Mouse (Mus musculus) neural tube, embryonic 15.5 days (tissue): ENCODE measurements at regions not wholly inside any gene's neighbourhood (a gene's known extent, or its start where the extent isn't known, plus 50 kb on each side); places are given as distances from the start of the nearest gene placed in this dataset.

Source experiments
- ATAC-seq: fragments of 200-750 bp; cut with Nextera tagmentation; 2 replicates; pipeline ENCODE4 v1.8.0; 2017; ENCODE audit warnings: mild to moderate bottlenecking, moderate TSS enrichment, moderate library complexity; ENCODE audit not compliant: low FRiP score
- H3K27ac ChIP-seq: fragments of 300-500 bp; sonication (generic); replicated peaks from 2 replicates; pipeline ENCODE4 v1.5.1; 2015; ENCODE audit warnings: mild to moderate bottlenecking, inconsistent platforms
- H3K27me3 ChIP-seq: fragments of 300-500 bp; sonication (generic); replicated peaks from 2 replicates; pipeline ENCODE4 v1.6.1; 2015; ENCODE audit warnings: inconsistent platforms
- H3K36me3 ChIP-seq: fragments of 300-500 bp; sonication (generic); 2 replicates; pipeline ENCODE4 v1.6.1; 2015; ENCODE audit warnings: inconsistent platforms
- H3K4me1 ChIP-seq: fragments of 300-500 bp; sonication (generic); 2 replicates; pipeline ENCODE4 v1.6.1; 2015; ENCODE audit warnings: inconsistent platforms
- H3K4me2 ChIP-seq: fragments of 300-500 bp; sonication (generic); 2 replicates; pipeline ENCODE4 v1.6.1; 2015; ENCODE audit warnings: inconsistent platforms, mild to moderate bottlenecking, moderate library complexity
- H3K4me3 ChIP-seq: fragments of 300-500 bp; sonication (generic); replicated peaks from 2 replicates; pipeline ENCODE4 v1.5.1; 2015; ENCODE audit warnings: mild to moderate bottlenecking, inconsistent platforms
- H3K9ac ChIP-seq: fragments of 300-500 bp; sonication (generic); replicated peaks from 2 replicates; pipeline ENCODE4 v1.6.1; 2015; ENCODE audit warnings: mild to moderate bottlenecking, inconsistent platforms
- H3K9me3 ChIP-seq: fragments of 300-500 bp; sonication (generic); replicated peaks from 2 replicates; pipeline ENCODE4 v1.6.1; 2016; ENCODE audit warnings: inconsistent platforms
- WGBS: fragments of 180-500 bp; shearing (Covaris S2); methylation state at CpG from one replicate; pipeline ENCODE4 v1.1.7; 2015; ENCODE audit warnings: mixed read lengths; 5-methylcytosine and 5-hydroxymethylcytosine counted together

DNA sequence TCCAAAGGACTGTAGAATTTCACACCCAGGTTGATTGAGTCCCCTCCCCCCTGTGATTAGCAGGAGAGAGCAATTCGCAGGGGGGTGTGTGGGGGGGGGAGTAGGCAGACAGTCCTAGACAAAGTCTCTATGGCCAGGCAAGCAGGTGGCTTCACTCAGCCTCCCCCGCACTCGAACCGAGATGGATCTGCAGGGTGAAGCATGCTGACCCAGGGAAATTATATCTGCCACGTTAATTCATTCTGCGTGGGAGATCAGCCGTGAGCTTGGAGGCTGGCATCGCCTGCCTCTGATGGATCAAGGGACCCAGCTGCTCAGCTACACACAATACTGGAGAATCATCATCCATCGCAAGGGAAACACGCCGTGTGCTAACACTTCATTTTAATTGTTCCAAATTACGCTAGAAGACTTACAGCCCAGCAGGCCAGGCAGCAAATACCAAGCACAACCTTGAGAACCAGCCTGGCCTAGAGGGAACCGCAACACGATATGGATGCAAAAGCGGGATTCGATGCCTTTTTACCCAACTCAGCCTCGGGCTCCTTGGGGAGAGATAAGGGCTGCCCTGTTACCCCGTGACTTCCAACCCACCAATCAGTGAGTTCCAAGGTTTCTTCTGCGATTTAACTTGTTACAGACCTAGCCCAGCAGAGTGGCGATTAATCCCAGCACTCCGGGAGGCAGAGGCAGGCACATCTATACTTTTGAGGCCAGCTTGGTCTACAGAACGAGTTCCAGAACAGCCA is 137.7 kb upstream of the Top1 start:
- Histone ChIP-seq H3K4me2 (peak overlapping the region; percentile 9), H3K27me3 (peaks cover 76% of the 10 kb centered on the region), H3K4me3 (no peak overlapping the region), H3K4me1 (peaks cover 18% of the 10 kb centered on the region), H3K9ac (no peak overlapping the region), H3K36me3 (no peaks in the 10 kb centered on the region), H3K27ac (no peak overlapping the region), H3K9me3 (no peaks in the 10 kb centered on the region)
- WGBS = 27% methylated on average over 22 of the region's 22 CpGs
- ATAC-seq = peak; percentile 24

DNA sequence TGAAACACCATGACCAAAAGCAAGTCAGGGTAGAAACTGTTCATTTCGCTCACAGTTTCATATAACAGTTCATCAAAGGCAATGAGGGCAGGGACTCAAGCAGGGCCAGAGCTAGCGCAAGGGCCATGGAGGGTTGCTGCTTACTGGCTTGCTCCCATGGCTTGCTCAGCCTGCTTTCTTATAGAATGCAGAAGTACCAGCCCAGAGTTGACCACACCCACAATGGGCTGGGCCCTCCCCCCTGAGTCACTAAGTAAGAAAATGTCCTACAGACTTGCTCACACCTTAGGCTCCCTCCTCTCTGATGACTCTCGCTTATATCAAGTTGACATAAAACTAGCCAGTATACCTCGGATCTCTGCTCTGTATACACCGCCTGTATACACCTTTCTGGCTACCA is 135.5 kb upstream of the Top1 start:
- ATAC-seq = no peak
- Histone ChIP-seq H3K27ac (no peak overlapping the region), H3K36me3 (no peaks in the 10 kb centered on the region), H3K4me2 (no peak overlapping the region), H3K9ac (no peak overlapping the region), H3K9me3 (no peaks in the 10 kb centered on the region), H3K4me3 (no peak overlapping the region), H3K4me1 (peaks cover 6% of the 10 kb centered on the region), H3K27me3 (peaks cover 77% of the 10 kb centered on the region)
- WGBS = 92% methylated on average over 5 of the region's 5 CpGs

GRCm38 (mm10) chr2:160510635-160511421 is 134.9 kb upstream of the Top1 start:
- Histone ChIP-seq H3K9me3 (no peaks in the 10 kb centered on the region), H3K4me2 (no peak overlapping the region), H3K27me3 (peaks cover 77% of the 10 kb centered on the region), H3K27ac (no peak overlapping the region), H3K9ac (no peak overlapping the region), H3K4me1 (peaks cover 6% of the 10 kb centered on the region), H3K36me3 (no peaks in the 10 kb centered on the region), H3K4me3 (no peak overlapping the region)
- ATAC-seq = no peak
- 55% methylated on average over 14 of the region's 14 CpGs for WGBS

- H3K9me3 ChIP-seq = no peaks in the 10 kb centered on the region
- no peaks in the 10 kb centered on the region for H3K4me1 ChIP-seq
- H3K36me3 ChIP-seq = no peaks in the 10 kb centered on the region
- peaks cover 82% of the 10 kb centered on the region for H3K27me3 ChIP-seq
- H3K9ac ChIP-seq = no peak overlapping the region
- H3K27ac ChIP-seq = no peak overlapping the region
- WGBS = 71% methylated on average over 6 of the region's 6 CpGs
- no peak for ATAC-seq
- no peak overlapping the region for H3K4me2 ChIP-seq
- no peak overlapping the region for H3K4me3 ChIP-seq
These were observed 130.1 kb upstream of the Top1 start for GRCm38 (mm10) chr2:160515621-160516020.

DNA sequence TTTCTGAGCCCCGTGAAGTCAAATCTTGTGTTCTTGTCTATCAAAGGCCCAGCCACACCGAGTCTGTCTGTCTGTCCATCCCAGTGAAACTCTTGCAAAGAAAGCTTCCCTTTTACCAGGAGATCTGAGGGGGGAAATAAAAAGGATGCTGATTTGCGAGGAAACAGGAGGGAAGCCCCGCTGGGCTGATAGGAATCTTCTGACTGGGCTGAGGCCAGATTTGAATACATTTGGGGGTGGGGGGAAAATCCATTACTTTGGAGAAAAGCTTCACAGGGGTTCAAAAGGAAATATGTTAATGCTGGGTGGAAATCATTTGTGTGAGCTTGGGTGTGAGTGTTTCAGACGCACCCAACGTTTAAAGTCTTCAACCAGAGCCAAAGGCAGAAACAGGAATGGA is 129.2 kb upstream of the Top1 start:
- peaks cover 86% of the 10 kb centered on the region for H3K27me3 ChIP-seq
- no peak overlapping the region for H3K4me3 ChIP-seq
- ATAC-seq = no peak
- no peaks in the 10 kb centered on the region for H3K36me3 ChIP-seq
- no peak overlapping the region for H3K9ac ChIP-seq
- no peaks in the 10 kb centered on the region for H3K4me1 ChIP-seq
- 23% methylated on average over 6 of the region's 6 CpGs for WGBS
- H3K9me3 ChIP-seq = no peaks in the 10 kb centered on the region
- no peak overlapping the region for H3K27ac ChIP-seq
- no peak overlapping the region for H3K4me2 ChIP-seq

DNA sequence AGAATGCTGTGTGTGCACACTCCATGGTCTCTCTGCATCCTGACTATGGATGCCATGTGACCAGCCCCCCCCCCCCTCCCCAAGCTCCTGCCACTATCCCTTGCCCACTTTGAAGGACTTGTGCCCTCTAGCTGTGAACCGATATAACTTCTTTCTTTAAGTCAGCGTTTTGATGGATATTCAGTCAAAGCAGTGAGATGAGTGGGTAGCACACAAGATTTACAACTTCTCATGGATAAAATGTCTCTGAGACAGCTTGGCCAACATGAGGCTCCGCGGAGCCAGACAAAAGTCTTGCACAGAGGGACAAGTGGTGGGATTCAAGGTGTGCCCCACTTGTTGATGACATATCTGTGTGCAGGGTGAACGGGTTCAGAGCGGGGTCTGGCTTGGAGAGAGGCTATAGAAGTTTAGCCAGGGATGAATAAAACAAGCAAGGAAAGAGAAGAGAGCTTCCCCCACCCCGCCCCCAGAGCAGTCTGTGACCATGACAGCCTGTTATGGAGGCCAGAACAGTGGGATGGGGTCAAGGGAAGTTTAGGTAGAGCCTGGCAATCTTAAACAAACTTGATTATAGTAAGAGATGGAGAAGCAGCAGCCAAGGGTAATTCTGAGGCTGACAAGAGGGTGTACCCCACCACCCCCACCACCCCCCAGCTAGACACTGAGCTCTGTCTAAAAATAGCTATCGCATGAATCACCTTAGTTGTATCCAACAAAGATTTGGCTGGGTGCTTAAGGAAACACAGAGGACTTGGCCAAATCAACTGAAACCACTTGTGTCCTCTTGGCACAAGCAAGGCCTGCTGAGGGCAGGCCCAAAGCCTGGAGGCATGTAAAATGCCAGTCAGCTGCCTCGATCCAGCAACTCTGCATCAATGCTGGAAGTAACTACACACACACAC is 120.1 kb upstream of the Top1 start:
- 0 out of 2 replicates have a peak, but pooled peaks cover 6% of the 10 kb centered on the region for H3K4me1 ChIP-seq
- WGBS = 74% methylated on average over 9 of the region's 9 CpGs
- H3K27ac ChIP-seq = no peak overlapping the region
- H3K4me3 ChIP-seq = no peak overlapping the region
- no peaks in the 10 kb centered on the region for H3K9me3 ChIP-seq
- ATAC-seq = no peak
- H3K4me2 ChIP-seq = no peak overlapping the region
- H3K36me3 ChIP-seq = no peaks in the 10 kb centered on the region
- H3K27me3 ChIP-seq = peaks cover 66% of the 10 kb centered on the region
- H3K9ac ChIP-seq = no peak overlapping the region

DNA sequence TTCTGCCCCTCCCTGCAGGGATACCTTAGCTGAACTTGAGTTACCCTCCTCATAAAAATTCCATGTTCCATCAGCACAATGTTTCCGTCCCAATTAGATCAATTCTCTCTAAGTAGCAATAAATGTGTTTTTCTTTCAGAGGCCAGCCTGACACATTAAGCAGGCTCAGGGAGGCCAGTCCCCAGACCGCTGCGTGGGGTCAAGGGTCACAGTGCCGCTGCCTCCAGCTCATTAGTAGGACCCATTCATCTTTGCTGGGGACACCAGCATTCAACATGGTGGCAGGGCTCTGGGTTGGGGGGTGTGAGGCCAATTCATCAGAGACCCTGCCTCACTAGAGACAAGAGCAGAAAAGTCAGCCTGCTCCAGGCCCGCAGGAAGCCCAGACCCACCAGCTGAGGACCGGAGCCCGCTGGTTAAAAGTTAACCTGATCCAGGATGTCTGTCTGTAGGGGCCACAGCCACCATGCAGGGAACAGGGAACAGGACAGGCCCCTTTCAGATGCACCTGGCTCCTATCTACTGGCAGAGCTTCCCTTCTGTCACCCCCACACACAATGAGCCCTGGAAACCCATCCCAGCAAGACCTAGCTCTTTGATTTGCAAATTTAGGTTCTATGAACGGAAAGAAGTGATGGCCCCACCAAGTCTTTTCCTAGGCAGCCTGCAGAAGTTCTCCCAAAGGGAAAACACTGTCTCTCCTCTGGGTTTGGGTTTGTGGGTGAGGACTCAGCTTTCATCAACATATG is 119.1 kb upstream of the Top1 start:
- Histone ChIP-seq H3K4me2 (no peak overlapping the region), H3K27ac (no peak overlapping the region), H3K4me1 (0 out of 2 replicates have a peak, but pooled peaks cover 6% of the 10 kb centered on the region), H3K27me3 (peaks cover 66% of the 10 kb centered on the region), H3K4me3 (no peak overlapping the region), H3K36me3 (no peaks in the 10 kb centered on the region), H3K9ac (no peak overlapping the region), H3K9me3 (no peaks in the 10 kb centered on the region)
- whole genome bisulfite sequencing = 17% methylated on average over 8 of the region's 8 CpGs
- no peak for ATAC-seq

DNA sequence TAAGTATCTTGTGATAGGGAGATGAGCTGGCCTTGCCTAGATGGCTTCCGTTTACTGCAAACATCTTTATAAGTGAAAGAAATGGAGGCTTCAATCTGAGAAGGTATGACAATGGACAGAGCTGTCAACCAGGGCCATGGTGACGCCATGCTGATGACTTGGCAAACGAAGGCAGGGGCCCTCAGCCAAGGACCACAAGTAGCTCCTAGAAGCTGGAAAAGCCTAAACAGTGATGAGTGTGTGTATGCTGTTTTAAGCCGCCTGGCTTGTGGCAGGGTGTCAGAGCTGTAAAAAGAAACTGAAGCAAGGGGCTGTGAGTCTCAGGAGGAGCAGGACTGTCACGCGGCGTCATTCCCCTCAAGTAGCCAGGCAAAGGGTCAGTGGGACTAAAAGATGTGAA is 116.4 kb upstream of the Top1 start:
- no peak overlapping the region for H3K4me3 ChIP-seq
- H3K4me2 ChIP-seq = no peak overlapping the region
- no peak for ATAC-seq
- H3K4me1 ChIP-seq = 0 out of 2 replicates have a peak, but pooled peaks cover 6% of the 10 kb centered on the region
- peaks cover 60% of the 10 kb centered on the region for H3K27me3 ChIP-seq
- H3K9me3 ChIP-seq = no peaks in the 10 kb centered on the region
- WGBS = 67% methylated on average over 7 of the region's 7 CpGs
- no peak overlapping the region for H3K9ac ChIP-seq
- H3K27ac ChIP-seq = no peak overlapping the region
- H3K36me3 ChIP-seq = no peaks in the 10 kb centered on the region

- Histone ChIP-seq H3K9me3 (no peaks in the 10 kb centered on the region), H3K4me3 (no peak overlapping the region), H3K36me3 (no peaks in the 10 kb centered on the region), H3K4me2 (no peak overlapping the region), H3K9ac (no peak overlapping the region), H3K4me1 (0 out of 2 replicates have a peak, but pooled peaks cover 6% of the 10 kb centered on the region), H3K27me3 (peaks cover 53% of the 10 kb centered on the region), H3K27ac (no peak overlapping the region)
- 27% methylated on average over 3 of the region's 3 CpGs for WGBS
- no peak for ATAC-seq
These were observed 115.3 kb upstream of the Top1 start for GRCm38 (mm10) chr2:160530377-160530776.

DNA sequence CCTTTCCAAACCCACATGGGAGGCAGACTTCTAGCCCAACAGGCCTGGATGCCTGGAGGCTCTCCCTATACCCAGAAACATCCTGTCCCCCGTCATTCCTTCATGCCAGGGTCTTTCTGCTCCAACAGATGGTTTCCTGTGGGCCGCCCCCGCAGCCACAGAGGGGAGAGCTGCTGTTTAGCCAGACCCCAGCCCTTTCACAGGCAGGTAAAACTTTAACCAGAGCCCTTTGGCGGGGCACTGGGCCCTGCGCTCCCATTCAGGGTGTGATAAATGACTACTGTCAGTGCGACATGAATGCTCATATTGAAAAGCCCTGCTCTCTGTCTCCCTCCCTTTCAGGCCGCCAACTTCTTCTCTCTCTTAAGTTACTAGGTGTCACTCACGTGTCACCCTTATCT is 108.4 kb upstream of the Top1 start:
- no peaks in the 10 kb centered on the region for H3K36me3 ChIP-seq
- no peak overlapping the region for H3K4me2 ChIP-seq
- H3K27me3 ChIP-seq = peaks cover 36% of the 10 kb centered on the region
- no peak overlapping the region for H3K4me3 ChIP-seq
- no peaks in the 10 kb centered on the region for H3K9me3 ChIP-seq
- H3K4me1 ChIP-seq = 0 out of 2 replicates have a peak, but pooled peaks cover 4% of the 10 kb centered on the region
- ATAC-seq = no peak
- no peak overlapping the region for H3K9ac ChIP-seq
- H3K27ac ChIP-seq = no peak overlapping the region
- 15% methylated on average over 8 of the region's 8 CpGs for WGBS

DNA sequence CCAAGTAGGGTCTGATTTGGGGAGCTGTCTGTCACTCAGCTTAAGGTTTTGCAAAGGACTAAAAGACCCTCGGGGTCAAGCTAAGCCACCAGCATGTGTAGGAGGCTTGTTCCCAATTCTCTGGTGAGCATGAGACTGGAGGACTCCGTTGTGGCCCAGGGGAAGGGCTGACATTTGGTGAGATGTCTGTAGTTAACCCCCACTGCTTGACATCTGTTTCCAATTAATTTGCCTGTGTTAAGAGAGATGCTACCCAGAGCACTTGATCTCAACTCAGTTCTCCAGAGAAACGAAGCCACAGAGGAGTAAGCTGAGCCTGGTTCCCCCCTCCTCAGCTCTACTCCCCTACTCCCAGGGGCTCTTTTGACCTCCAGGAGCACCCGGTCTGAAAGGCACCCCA is 100.2 kb upstream of the Top1 start:
- H3K36me3 ChIP-seq = no peaks in the 10 kb centered on the region
- H3K4me2 ChIP-seq = no peak overlapping the region
- H3K4me3 ChIP-seq = no peak overlapping the region
- ATAC-seq = no peak
- no peaks in the 10 kb centered on the region for H3K9me3 ChIP-seq
- H3K9ac ChIP-seq = no peak overlapping the region
- H3K4me1 ChIP-seq = no peaks in the 10 kb centered on the region
- peaks cover 11% of the 10 kb centered on the region; the same call in 1 of the 2 replicates for H3K27me3 ChIP-seq
- WGBS = 51% methylated on average over 4 of the region's 4 CpGs
- H3K27ac ChIP-seq = no peak overlapping the region
